Mouse (Mus musculus): ENCODE measurements around the gene Amz1. TPM values are rescaled to one million over a fixed set of nuclear protein-coding genes. Genes with fewer than 3 reads are reported as not detected.

The Amz1 gene
- polyA plus RNA-seq (2012; rRNA removed) = 2.6 and 2.8 TPM in 2 replicates

DNA sequence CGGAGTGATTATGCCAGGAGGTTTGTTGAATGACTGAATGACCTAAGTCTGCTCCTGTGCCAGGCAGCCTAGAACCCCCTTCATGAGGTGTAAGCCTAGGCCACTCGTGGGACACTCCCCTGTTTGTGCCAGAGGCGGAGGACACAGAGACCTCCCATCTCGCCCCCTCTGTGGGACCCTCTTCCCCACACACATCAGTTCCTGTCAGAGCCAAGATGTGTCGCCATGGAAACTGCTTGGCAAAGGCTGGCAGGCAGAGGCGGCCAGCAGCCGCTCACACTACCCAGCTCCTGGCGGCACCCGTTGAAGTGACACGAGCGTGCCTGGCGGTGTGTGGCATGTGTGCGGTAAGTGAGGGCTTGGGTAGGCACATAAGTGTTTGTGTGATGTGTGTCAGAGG, at the start of gene Amz1:
TSS of gene Amz1 (plus strand) at position 306 of the 400 bp plus-strand sequence.

DNA sequence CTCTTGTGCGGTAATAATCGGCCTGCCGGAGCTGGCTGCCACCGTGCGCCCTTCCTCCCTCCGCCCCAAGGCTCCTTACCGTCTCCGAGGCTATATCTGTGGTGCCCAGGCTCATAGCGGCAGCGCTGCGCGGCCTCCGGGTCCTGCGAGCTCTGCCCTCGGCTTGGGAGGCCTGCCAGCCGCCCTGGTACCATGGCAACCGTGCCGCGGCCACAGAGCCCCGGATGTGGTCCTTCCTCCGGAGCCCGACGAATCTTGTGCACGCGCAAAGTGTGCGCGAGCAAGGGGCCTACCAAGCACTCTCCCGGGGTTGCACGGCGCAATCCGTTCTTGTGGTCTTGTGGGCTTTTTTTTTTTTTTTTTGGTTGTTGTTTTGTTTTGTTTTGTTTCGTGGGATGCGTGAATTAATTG, 21.8 kb upstream of the Amz1 start, which contains the start of gene Iqce:
TSS of gene Iqce (minus strand) at position 276 of the 411 bp plus-strand sequence.

DNA sequence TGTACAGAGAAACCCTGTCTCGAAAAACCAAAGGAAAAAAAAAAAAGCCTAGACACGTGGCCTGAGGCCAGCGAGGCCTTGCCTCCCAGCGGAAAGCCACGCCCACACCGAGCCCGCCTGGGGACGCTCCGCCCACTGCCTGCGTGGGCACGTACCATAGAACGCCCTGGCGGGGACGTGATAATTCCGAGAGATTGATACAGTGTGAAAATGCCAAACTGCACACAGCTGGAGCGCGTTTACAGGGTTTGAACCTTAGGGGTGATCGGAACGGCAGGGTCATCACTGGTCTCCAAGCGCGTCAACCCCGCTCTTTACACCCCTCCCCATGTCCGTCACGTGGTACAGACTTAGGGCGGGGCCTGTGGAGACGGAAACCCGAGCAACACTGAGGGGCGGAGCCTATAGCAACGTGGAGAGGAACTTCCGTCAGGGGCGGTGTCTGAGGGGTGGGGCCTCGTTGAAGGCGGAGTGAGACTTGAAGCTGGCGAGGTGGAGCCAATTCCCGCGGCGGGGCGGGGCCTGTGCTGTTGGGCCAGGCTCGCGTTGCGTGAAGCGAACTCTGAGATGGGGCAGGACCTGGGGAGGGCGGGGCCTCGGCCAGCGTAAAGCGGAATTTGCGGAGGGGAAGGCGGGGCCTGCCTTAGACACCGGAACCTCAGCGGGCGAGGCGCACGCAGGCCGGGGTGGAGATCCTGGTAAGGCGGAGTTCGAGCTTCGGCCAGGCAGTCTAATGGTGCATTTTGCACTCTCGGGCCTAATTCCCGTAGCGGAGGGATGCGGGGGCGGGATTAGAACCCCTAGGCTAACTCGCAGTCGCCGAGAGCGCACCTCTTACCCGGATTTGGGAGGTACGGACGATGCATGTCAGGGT, 19.3 kb upstream of the Amz1 start, which contains the start of gene Brat1:
TSS of gene Brat1 (plus strand) at position 634 of the 874 bp plus-strand sequence.

Other genes starting within 250 kb of the Amz1 start
- gene Chst12, start 218.6 kb upstream of the Amz1 start, polyA plus RNA-seq (2012; rRNA removed) = 9.6 and 14.9 TPM in 2 replicates
- gene Grifin, start 159.1 kb upstream of the Amz1 start, polyA plus RNA-seq (2012; rRNA removed) = 0.29 and 0.31 TPM in 2 replicates
- 53.6 and 71.1 TPM in 2 replicates for gene Lfng, start 116.8 kb upstream of the Amz1 start, polyA plus RNA-seq (2012; rRNA removed)
- gene Ttyh3, start 75.1 kb upstream of the Amz1 start, polyA plus RNA-seq (2012; rRNA removed) = 178 and 180 TPM in 2 replicates
- 41.7 and 46.3 TPM in 2 replicates for gene Iqce, start 21.7 kb upstream of the Amz1 start, polyA plus RNA-seq (2012; rRNA removed)
- gene Brat1, start 19.1 kb upstream of the Amz1 start, polyA plus RNA-seq (2012; rRNA removed) = 28.3 and 28.4 TPM in 2 replicates
- 83.5 and 89.1 TPM in 2 replicates for gene Gna12, start 106.3 kb downstream of the Amz1 start, polyA plus RNA-seq (2012; rRNA removed)

Measured in central nervous system, embryonic 14 days (tissue).